Mouse (Mus musculus) left cerebral cortex, adult 2 months (tissue): ENCODE measurements around the gene Odaph. TPM values are rescaled to one million over a fixed set of nuclear protein-coding genes. Genes with fewer than 3 reads are reported as not detected.
A peak's percentile ranks its signal among the peaks of the same experiment; 100 is the strongest.

Source experiments
- DNase-seq, 2 experiments: peaks; one replicate each; pipeline ENCODE4 v3.0.0; 2021 to 2022; ENCODE audit warnings: low spot score in 2 of 2, mixed read lengths in 1 of 2; ENCODE audit errors: extremely low spot score in 1 of 2
- H3K27ac ChIP-seq: fragments of 200-600 bp; 2 replicates; pipeline ENCODE4 v1.8.1; 2022
- H3K4me3 ChIP-seq: fragments of 200-600 bp; 2 replicates; pipeline ENCODE4 v1.8.1; 2022
- CTCF ChIP-seq: fragments of 200-600 bp; IDR thresholded peaks from 2 replicates; pipeline ENCODE4 v1.8.1; 2022; ENCODE audit warnings: antibody characterized with exemption, mild to moderate bottlenecking, moderate library complexity
- intact Hi-C: fragments of 180-260 bp; cut with DNase I; formaldehyde crosslinking; loops from one replicate; pipeline ENCODE4 v1.15.1; 2025
- total RNA-seq, 2 experiments: library from RNA; stranded (reverse); gene quantifications; 2 replicates each; pipeline ENCODE4 v1.2.3; 2021

Gene Odaph
- total RNA-seq, 2 experiments from 2014 or later, result not detected

GRCm38 (mm10) chr5:91991191-91991937 lies 4.1 kb downstream of the Odaph start:
- TF ChIP-seq CTCF, result no peak
- DNase-seq, result no peak
- intact Hi-C loops, result loop anchor here (10.0 kb wide), 1 partner anchor 337 kb away; no protein-coding TSS in a partner anchor
- Histone ChIP-seq H3K27ac (no peak overlapping the region), H3K4me3 (no peak overlapping the region)

GRCm38 (mm10) chr5:91993061-91993460 lies 5.8 kb downstream of the Odaph start:
- no peak for TF ChIP-seq CTCF
- intact Hi-C loops, result loop anchor here (10.0 kb wide), 1 partner anchor 338 kb away; no protein-coding TSS in a partner anchor
- no peak for DNase-seq
- Histone ChIP-seq H3K27ac (no peak overlapping the region), H3K4me3 (no peak overlapping the region)

- intact Hi-C loops, result loop anchor here (1.0 to 10.0 kb wide), 2 partner anchors 31 to 340 kb away; partner anchors contain the start of gene Rchy1
- peak; percentile 25 to 46 for DNase-seq
- H3K27ac ChIP-seq, result peak overlapping the region; percentile 9; the same call in 1 of the 2 replicates
- no peak; the same call in 1 of the 2 replicates for TF ChIP-seq CTCF
- H3K4me3 ChIP-seq, result peak overlapping the region; percentile 10; the same call in 1 of the 2 replicates
Measured at GRCm38 (mm10) chr5:91994546-91994945, 7.3 kb downstream of the Odaph start.

GRCm38 (mm10) chr5:92000770-92001169 lies 13.5 kb downstream of the Odaph start:
- intact Hi-C loops, result loop anchor here (5.0 kb wide), 1 partner anchor 1048 kb away; no protein-coding TSS in a partner anchor

GRCm38 (mm10) chr5:92003011-92003410 lies 15.7 kb downstream of the Odaph start:
- no peak for DNase-seq
- Histone ChIP-seq H3K27ac (no peak overlapping the region), H3K4me3 (no peak overlapping the region)
- intact Hi-C loops, result loop anchor here (2.0 to 5.0 kb wide), 2 partner anchors 486 to 1051 kb away; partner anchors contain the start of gene Parm1
- peak; percentile 65 for TF ChIP-seq CTCF

More at GRCm38 (mm10) chr5:92000770-92001169, 13.5 kb downstream of the Odaph start:
- Histone ChIP-seq H3K4me3 (no peak overlapping the region), H3K27ac (no peak overlapping the region)
- no peak for TF ChIP-seq CTCF
- no peak for DNase-seq

GRCm38 (mm10) chr5:92009827-92010226 lies 22.6 kb downstream of the Odaph start:
- H3K4me3 ChIP-seq, result no peak overlapping the region
- no peak for TF ChIP-seq CTCF
- intact Hi-C loops, result no loop called here
- no peak for DNase-seq
- H3K27ac ChIP-seq, result no peak overlapping the region

GRCm38 (mm10) chr5:92011756-92012155 lies 24.5 kb downstream of the Odaph start:
- no peak for TF ChIP-seq CTCF
- intact Hi-C loops, result no loop called here
- DNase-seq, result no peak
- Histone ChIP-seq H3K4me3 (no peak overlapping the region), H3K27ac (no peak overlapping the region)

- no peak for DNase-seq
- intact Hi-C loops, result no loop called here
- no peak for TF ChIP-seq CTCF
- Histone ChIP-seq H3K4me3 (no peak overlapping the region), H3K27ac (no peak overlapping the region)
Measured at GRCm38 (mm10) chr5:92019960-92020359, 32.7 kb downstream of the Odaph start.

GRCm38 (mm10) chr5:92042377-92043348 lies 55.4 kb downstream of the Odaph start:
- Histone ChIP-seq H3K27ac (peak overlapping the region; percentile 92), H3K4me3 (peak overlapping the region; percentile 76)
- TF ChIP-seq CTCF, result no peak
- intact Hi-C loops, result loop anchor here (1.0 to 5.0 kb wide), 2 partner anchors 80 to 95 kb away; partner anchors contain the start of genes Rchy1 and Uso1
- peak; percentile 96 to 98 for DNase-seq

GRCm38 (mm10) chr5:92043783-92044182 lies 56.5 kb downstream of the Odaph start, which contains the start of gene Cdkl2:
TSS of gene Cdkl2 (minus strand) at chr5:92043883.
- peak within 1 kb of the TSS; percentile 92 for H3K27ac ChIP-seq
- H3K4me3 ChIP-seq, result peak within 1 kb of the TSS; percentile 76
- no peak for DNase-seq
- intact Hi-C loops, result loop anchor here (5.0 kb wide), 1 partner anchor 81 kb away; the partner anchor contains the start of gene Rchy1
- TF ChIP-seq CTCF, result no peak

Other genes with a start within 250 kb of the Odaph start
- gene Rchy1, start 24.4 kb upstream of the Odaph start, total RNA-seq, result 10 to 100 TPM; 37.3 to 38.1 TPM
- gene Cdkl2, start 56.4 kb downstream of the Odaph start, total RNA-seq, result 10 to 100 TPM; 33.8 to 34.6 TPM
- gene G3bp2, start 96.2 kb downstream of the Odaph start, total RNA-seq, result 100 to 1,000 TPM; 228 to 236 TPM
- 10 to 100 TPM; 79.1 to 84.0 TPM for gene Uso1, start 150.5 kb downstream of the Odaph start, total RNA-seq
- gene U90926, start 227.9 kb downstream of the Odaph start, total RNA-seq, result not detected